Mouse (Mus musculus): ENCODE measurements around the gene Dnajb11.

DNA sequence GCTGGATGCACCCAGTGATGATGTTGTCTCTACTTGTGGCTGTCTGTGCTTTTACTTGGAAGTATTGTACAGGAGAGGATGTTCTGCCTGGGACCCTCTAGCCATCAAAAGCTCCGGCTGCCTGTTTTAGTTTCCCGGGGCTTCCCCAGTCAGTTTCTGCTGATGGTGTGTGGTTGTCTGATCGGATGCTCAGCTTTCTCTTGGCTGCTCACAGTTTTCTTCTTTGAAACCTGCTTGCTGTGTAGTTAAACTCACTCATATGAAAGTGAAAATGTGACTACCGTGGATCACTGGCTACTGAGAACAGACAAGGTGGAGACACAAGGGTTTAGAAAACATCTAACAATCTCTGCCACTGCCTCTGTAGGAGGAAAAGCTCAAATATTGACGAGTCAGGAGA is 25.8 kb downstream of the Dnajb11 start:
- TF ChIP-seq POLR2A (IDR thresholded peaks at IDR 0.05; ENCODE audit: control insufficient read depth, extremely low read depth, insufficient read depth, low read length, poor library complexity) (no peak), CTCF (IDR thresholded peaks at IDR 0.05; ENCODE audit: borderline replicate concordance, control insufficient read depth, extremely low read depth, insufficient read depth, low read length, poor library complexity) (no peak)

All from thymus, adult 2 months (tissue).